Comparison of ENCODE assay signal across 11 mouse cellular contexts in genomic region chr5:96995791-96996190, GRCm38 (mm10). TPM values are rescaled to one million over a fixed set of nuclear protein-coding genes. Genes with fewer than 3 reads are reported as not detected.
DNase-seq lines count a peak whose midpoint lies in the region; ATAC-seq and TF ChIP-seq lines count a peak whose summit lies in the region.
"Had no signal": no experiment of that assay in that cellular context is flagged by ENCODE, and none has a peak within 500 bp of the region (broad histone marks: within the 10 kb centered on the region; RNA-seq: fewer than 3 reads in every experiment).

No protein-coding gene starts in this region.

- ATAC-seq in forebrain, embryonic 14.5 days, result no peak
- no peak for ATAC-seq in forebrain, embryonic 15.5 days (replicated peaks)
- no peak for ATAC-seq in liver, embryonic 12.5 days
- ATAC-seq in liver, postnatal 0 days, result no peak
- ATAC-seq: CD4-positive, CD25-positive, alpha-beta regulatory T cell, adult 4 months had no signal

- no peak for TF ChIP-seq POLR2A in brain, embryonic 14.5 days (IDR thresholded peaks at IDR 0.05; ENCODE audit: borderline replicate concordance, extremely low read depth, insufficient read depth, insufficient read length, poor library complexity, severe bottlenecking)

- H3K4me3 ChIP-seq in forebrain, embryonic 14.5 days (ENCODE audit: low read depth, low read length), result no peak overlapping the region
- no peak overlapping the region for H3K4me3 ChIP-seq in forebrain, embryonic 15.5 days
- no peak overlapping the region for H3K4me3 ChIP-seq in liver, embryonic 12.5 days
- no peak overlapping the region for H3K4me3 ChIP-seq in liver, postnatal 0 days (ENCODE audit: low read depth, low read length)

- H3K9ac ChIP-seq in forebrain, embryonic 14.5 days (ENCODE audit: low read length), result no peak overlapping the region
- no peak overlapping the region for H3K9ac ChIP-seq in forebrain, embryonic 15.5 days (replicated peaks)
- no peak overlapping the region for H3K9ac ChIP-seq in liver, embryonic 12.5 days
- H3K9ac ChIP-seq in liver, postnatal 0 days (replicated peaks), result no peak overlapping the region

- no peak for TF ChIP-seq CTCF in liver, postnatal 0 days (IDR thresholded peaks at IDR 0.05; ENCODE audit: low read depth)
- no peak for TF ChIP-seq CTCF in brain, embryonic 14.5 days (IDR thresholded peaks at IDR 0.05; ENCODE audit: borderline replicate concordance, extremely low read depth, insufficient read depth, insufficient read length)

- no peak for TF ChIP-seq EP300 in liver, postnatal 0 days (IDR thresholded peaks at IDR 0.05; ENCODE audit: low read depth)

- H3K9me3 ChIP-seq in forebrain, embryonic 14.5 days (replicated peaks; ENCODE audit: control insufficient read depth, low read length), result no peaks in the 10 kb centered on the region
- H3K9me3 ChIP-seq in forebrain, embryonic 15.5 days, result no peaks in the 10 kb centered on the region
- no peaks in the 10 kb centered on the region for H3K9me3 ChIP-seq in liver, embryonic 12.5 days (replicated peaks)
- H3K9me3 ChIP-seq in liver, postnatal 0 days (ENCODE audit: low read length), result no peaks in the 10 kb centered on the region

- no peak for DNase-seq in forebrain, embryonic 14.5 days (ENCODE audit: low spot score)
- no peak for DNase-seq in liver, postnatal 0 days
- peak; percentile 22 for DNase-seq in brain, embryonic 14.5 days (ENCODE audit: low read depth)
- peak; percentile 29 for DNase-seq in retina, embryonic 14.5 days (ENCODE audit: low spot score)
- no peak for DNase-seq in ovary, postnatal 14 days (ENCODE audit: low spot score)
- DNase-seq in left cerebral cortex, postnatal 4 days, result no peak
- DNase-seq: cerebellum, postnatal 25 days; gastrocnemius, postnatal 10 days had no signal

- H3K4me1 ChIP-seq in forebrain, embryonic 14.5 days (ENCODE audit: control insufficient read depth, insufficient read depth, low read length), result peaks cover 10% of the 10 kb centered on the region; the same call in 1 of the 2 replicates
- peaks cover 25% of the 10 kb centered on the region for H3K4me1 ChIP-seq in forebrain, embryonic 15.5 days
- H3K4me1 ChIP-seq in liver, embryonic 12.5 days, result peaks cover 71% of the 10 kb centered on the region
- peaks cover 29% of the 10 kb centered on the region for H3K4me1 ChIP-seq in liver, postnatal 0 days (ENCODE audit: insufficient read depth)

- H3K4me2 ChIP-seq in forebrain, embryonic 14.5 days (ENCODE audit: low read length), result peak overlapping the region; percentile 89; the same call in 1 of the 2 replicates
- H3K4me2 ChIP-seq in forebrain, embryonic 15.5 days (replicated peaks), result no peak overlapping the region
- peak overlapping the region; percentile 94 for H3K4me2 ChIP-seq in liver, embryonic 12.5 days
- H3K4me2 ChIP-seq in liver, postnatal 0 days (ENCODE audit: low read depth, low read length), result no peak overlapping the region

- intact Hi-C loops in left cerebral cortex, postnatal 4 days (cut with DNase I), result no loop called here

- no peaks in the 10 kb centered on the region for H3K36me3 ChIP-seq in forebrain, embryonic 14.5 days (ENCODE audit: control insufficient read depth, insufficient read depth, low read length)
- H3K36me3 ChIP-seq in forebrain, embryonic 15.5 days, result no peaks in the 10 kb centered on the region
- H3K36me3 ChIP-seq in liver, embryonic 12.5 days, result peaks cover 16% of the 10 kb centered on the region
- H3K36me3 ChIP-seq in liver, postnatal 0 days (replicated peaks; ENCODE audit: insufficient read depth, low read length), result peaks cover under 1% of the 10 kb centered on the region; the same call in 1 of the 2 replicates

- 44% methylated on average over 5 of the region's 5 CpGs for WGBS in forebrain, embryonic 14.5 days
- WGBS in forebrain, embryonic 15.5 days, result 45% methylated on average over 5 of the region's 5 CpGs
- 75% methylated on average over 5 of the region's 5 CpGs for WGBS in liver, embryonic 12.5 days (ENCODE audit: insufficient replicate concordance)
- 79% methylated on average over 5 of the region's 5 CpGs for WGBS in liver, postnatal 0 days (ENCODE audit: insufficient replicate concordance)

- no peaks in the 10 kb centered on the region for H3K27me3 ChIP-seq in forebrain, embryonic 14.5 days (replicated peaks; ENCODE audit: control insufficient read depth, insufficient read depth, low read length)
- H3K27me3 ChIP-seq in forebrain, embryonic 15.5 days, result no peaks in the 10 kb centered on the region
- no peaks in the 10 kb centered on the region for H3K27me3 ChIP-seq in liver, embryonic 12.5 days (replicated peaks)
- no peaks in the 10 kb centered on the region for H3K27me3 ChIP-seq in liver, postnatal 0 days (ENCODE audit: insufficient read depth, low read length)

- H3K27ac ChIP-seq in forebrain, embryonic 14.5 days (ENCODE audit: low read depth, low read length), result no peak overlapping the region
- no peak overlapping the region for H3K27ac ChIP-seq in forebrain, embryonic 15.5 days (replicated peaks)
- peak overlapping the region; percentile 99 for H3K27ac ChIP-seq in liver, embryonic 12.5 days
- H3K27ac ChIP-seq in liver, postnatal 0 days (ENCODE audit: low read depth), result no peak overlapping the region

RNA-seq across cellular contexts. Expression of gene Bmp2k, which starts 1.7 kb away (rescaled TPM):
- polyA plus RNA-seq in forebrain, embryonic 14.5 days (2014; fragmentation: Nextera tagmentation; extraction: Ambion mirVana), result 7.1 and 8.1 TPM in 2 replicates
- polyA plus RNA-seq in forebrain, embryonic 15.5 days (2015; fragmentation: Nextera tagmentation; extraction: Ambion mirVana), result 8.4 TPM in 2 replicates
- 57.2 and 59.8 TPM in 2 replicates for polyA plus RNA-seq in liver, embryonic 12.5 days (2016; fragmentation: Nextera tagmentation; extraction: Ambion mirVana)
- polyA plus RNA-seq in liver, postnatal 0 days (2015; fragmentation: Nextera tagmentation; extraction: Ambion mirVana), result 13.6 and 15.2 TPM in 2 replicates
- polyA plus RNA-seq in brain, embryonic 14.5 days (2012; rRNA removed), result 8.7 and 12.8 TPM in 2 replicates
- 10 to 100 TPM; 14.3 to 16.1 TPM for total RNA-seq in left cerebral cortex, postnatal 4 days (2021)

Comparison
In these comparisons a context has a peak if more than half of its experiments do, and no peak if none do; other contexts are left out.
1. H3K4me2 ChIP-seq: peak in forebrain, embryonic 14.5 days (single experiment) and liver, embryonic 12.5 days (single experiment); none in forebrain, embryonic 15.5 days (single experiment) and liver, postnatal 0 days (single experiment).
2. DNase-seq: peak in brain, embryonic 14.5 days (single experiment) and retina, embryonic 14.5 days (single experiment); none in forebrain, embryonic 14.5 days (single experiment), liver, postnatal 0 days (single experiment), ovary, postnatal 14 days (single experiment) and left cerebral cortex, postnatal 4 days (single experiment).